Mouse (Mus musculus) midbrain, embryonic 16.5 days (tissue): ENCODE data around the gene Tsen34. TPM values are rescaled to one million over a fixed set of nuclear protein-coding genes. Genes with fewer than 3 reads are reported as not detected.

Experiments used
- ATAC-seq: fragments of 200-750 bp; cut with Nextera tagmentation; 2 replicates; pipeline ENCODE4 v1.8.0; 2017; ENCODE audit warnings: moderate TSS enrichment
- H3K27ac ChIP-seq: fragments of 300-500 bp; sonication (generic); 2 replicates; pipeline ENCODE4 v1.5.1; 2014; ENCODE audit warnings: mild to moderate bottlenecking, low read length, mixed read lengths
- H3K27me3 ChIP-seq: fragments of 300-500 bp; sonication (generic); 2 replicates; pipeline ENCODE4 v1.6.1; 2014; ENCODE audit warnings: low read depth, low read length, mixed read lengths; ENCODE audit not compliant: control insufficient read depth, insufficient read depth
- H3K36me3 ChIP-seq: fragments of 300-500 bp; sonication (generic); 2 replicates; pipeline ENCODE4 v1.6.1; 2014; ENCODE audit warnings: mild to moderate bottlenecking, low read length, moderate library complexity, mixed read lengths; ENCODE audit not compliant: control insufficient read depth, insufficient read depth
- H3K4me1 ChIP-seq: fragments of 300-500 bp; sonication (generic); 2 replicates; pipeline ENCODE4 v1.6.1; 2014; ENCODE audit warnings: mild to moderate bottlenecking, low read length, mixed read lengths; ENCODE audit not compliant: control insufficient read depth, insufficient read depth
- H3K4me2 ChIP-seq: fragments of 300-500 bp; sonication (generic); 2 replicates; pipeline ENCODE4 v1.6.1; 2014; ENCODE audit warnings: mild to moderate bottlenecking, low read length, mixed read lengths
- H3K4me3 ChIP-seq: fragments of 300-500 bp; sonication (generic); 2 replicates; pipeline ENCODE4 v1.5.1; 2014; ENCODE audit warnings: low read depth, mild to moderate bottlenecking, low read length, moderate library complexity, mixed read lengths
- H3K9ac ChIP-seq: fragments of 300-500 bp; sonication (generic); 2 replicates; pipeline ENCODE4 v1.6.1; 2014; ENCODE audit warnings: low read depth, low read length, mixed read lengths
- H3K9me3 ChIP-seq: fragments of 300-500 bp; sonication (generic); replicated peaks from 2 replicates; pipeline ENCODE4 v1.6.1; 2014; ENCODE audit warnings: mild to moderate bottlenecking, low read length, mixed read lengths; ENCODE audit not compliant: control insufficient read depth, poor library complexity, severe bottlenecking
- WGBS: fragments of 180-500 bp; shearing (Covaris S2); extraction: QIAGEN DNeasy Blood & Tissue Kit; methylation state at CpG from one replicate; pipeline ENCODE4 v1.1.7; 2014; 5-methylcytosine and 5-hydroxymethylcytosine counted together
- polyA plus RNA-seq: library from polyadenylated mRNA; unstranded; fragments of >200 nt; fragmentation: Nextera tagmentation; extraction: Ambion mirVana; gene quantifications from 2 replicates; pipeline ENCODE4 v1.2.1, GENCODE M21; 2015

The Tsen34 gene
- polyA plus RNA-seq, 1 experiment from 2014 or later, result 285 TPM

DNA sequence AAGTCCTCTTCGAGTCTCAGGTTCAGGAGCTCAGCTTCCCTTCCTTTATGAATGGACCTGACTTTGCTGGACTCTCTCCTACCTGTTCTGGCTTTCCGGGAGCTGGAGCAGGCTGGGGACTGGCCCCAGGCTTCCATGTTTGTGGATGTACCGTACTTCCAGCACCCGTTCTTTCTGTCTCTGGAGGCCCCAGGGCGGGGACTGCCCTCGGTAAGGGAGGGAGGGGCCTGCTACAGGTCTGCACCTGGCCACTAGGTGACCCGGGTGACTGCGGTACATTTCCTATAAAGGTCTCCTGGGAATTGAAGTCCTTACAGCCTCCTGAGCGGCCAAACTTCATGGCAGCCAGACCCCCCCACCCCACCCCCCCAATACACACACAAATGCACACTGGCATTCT, 15.3 kb upstream of the Tsen34 start, which contains the start of gene Tmc4:
Tmc4 (minus strand) TSS at position 212 of the 400 bp plus-strand sequence.
- Histone ChIP-seq H3K4me2 (no peak within 1 kb of the TSS), H3K27me3 (no peaks in the 10 kb centered on the region), H3K27ac (no peak within 1 kb of the TSS), H3K9ac (no peak within 1 kb of the TSS), H3K4me1 (no peaks in the 10 kb centered on the region), H3K36me3 (0 out of 2 replicates have a peak, but pooled peaks cover 7% of the 10 kb centered on the region), H3K9me3 (no peaks in the 10 kb centered on the region), H3K4me3 (no peak within 1 kb of the TSS)
- WGBS, result 68% methylated on average over 9 of the region's 9 CpGs
- no peak for ATAC-seq

DNA sequence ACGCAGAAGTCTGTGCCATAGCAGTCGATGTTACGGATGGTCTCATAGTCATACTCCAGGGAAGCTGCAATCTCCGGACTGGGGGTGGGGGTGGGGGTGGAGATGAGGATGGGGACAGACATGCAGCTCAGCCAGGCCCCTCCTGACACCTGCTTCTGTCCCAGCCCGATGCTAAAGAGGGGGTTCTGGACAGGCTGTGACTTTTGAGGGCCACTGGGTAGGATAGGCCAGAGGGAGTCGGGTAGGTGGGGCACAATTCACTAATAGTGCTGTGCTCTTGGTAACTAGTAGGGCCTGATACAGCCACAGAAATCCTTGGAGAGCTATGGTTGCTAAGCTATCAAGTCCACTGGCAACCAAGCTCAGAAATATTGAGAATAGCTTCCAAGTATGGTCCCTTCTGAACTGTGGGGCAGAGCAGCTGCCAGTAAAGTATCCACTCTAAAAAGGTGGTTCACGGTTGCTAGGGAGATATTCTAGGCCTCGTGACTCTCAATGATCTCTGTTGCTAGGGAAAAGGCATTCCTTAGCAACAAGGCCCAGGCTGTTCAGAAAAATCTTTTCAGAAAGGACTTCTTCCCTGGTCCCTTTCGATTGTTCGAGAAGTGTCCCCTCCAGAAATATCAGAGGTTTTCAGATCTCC, 8.6 kb upstream of the Tsen34 start:
- H3K4me3 ChIP-seq, result no peak overlapping the region
- no peak overlapping the region; the same call in 1 of the 2 replicates for H3K9ac ChIP-seq

GRCm38 (mm10) chr7:3684698-3685097, 8.0 kb upstream of the Tsen34 start:
- ATAC-seq, result peak; percentile 34
- peak overlapping the region; percentile 4; the same call in 1 of the 2 replicates for H3K4me2 ChIP-seq
- H3K27ac ChIP-seq, result peak overlapping the region; percentile 87
- WGBS, result 60% methylated on average over 8 of the region's 8 CpGs
- no peaks in the 10 kb centered on the region for H3K27me3 ChIP-seq
- peaks cover 21% of the 10 kb centered on the region for H3K36me3 ChIP-seq
- H3K9me3 ChIP-seq, result no peaks in the 10 kb centered on the region
- H3K9ac ChIP-seq, result peak overlapping the region; percentile 48
- H3K4me3 ChIP-seq, result no peak overlapping the region
- peaks cover 22% of the 10 kb centered on the region for H3K4me1 ChIP-seq

More for the DNA sequence above, 8.6 kb upstream of the Tsen34 start:
- ATAC-seq, result peak; percentile 89
- WGBS, result 40% methylated on average over 10 of the region's 10 CpGs
- H3K27ac ChIP-seq, result peak overlapping the region; percentile 87
- peaks cover 22% of the 10 kb centered on the region for H3K4me1 ChIP-seq
- no peaks in the 10 kb centered on the region for H3K27me3 ChIP-seq
- peak overlapping the region; percentile 4; the same call in 1 of the 2 replicates for H3K4me2 ChIP-seq
- peaks cover 21% of the 10 kb centered on the region for H3K36me3 ChIP-seq
- no peaks in the 10 kb centered on the region for H3K9me3 ChIP-seq

- H3K9ac ChIP-seq, result no peak overlapping the region
- peaks cover 22% of the 10 kb centered on the region for H3K4me1 ChIP-seq
- H3K36me3 ChIP-seq, result peaks cover 21% of the 10 kb centered on the region
- no peak overlapping the region for H3K4me2 ChIP-seq
- no peak for ATAC-seq
- H3K27ac ChIP-seq, result peak overlapping the region; percentile 87
- H3K4me3 ChIP-seq, result no peak overlapping the region
- no peaks in the 10 kb centered on the region for H3K9me3 ChIP-seq
- H3K27me3 ChIP-seq, result no peaks in the 10 kb centered on the region
- WGBS, result 83% methylated on average over 31 of the region's 31 CpGs
These were observed 7.1 kb upstream of the Tsen34 start for GRCm38 (mm10) chr7:3685400-3686187.

GRCm38 (mm10) chr7:3691919-3692318, 744 bp upstream of the Tsen34 start:
- Histone ChIP-seq H3K27ac (peak overlapping the region; percentile 96), H3K4me2 (peak overlapping the region; percentile 86), H3K4me3 (peak overlapping the region; percentile 85), H3K4me1 (peaks cover 27% of the 10 kb centered on the region), H3K36me3 (peaks cover 13% of the 10 kb centered on the region; the same call in 1 of the 2 replicates), H3K9ac (peak overlapping the region; percentile 99), H3K27me3 (no peaks in the 10 kb centered on the region), H3K9me3 (no peaks in the 10 kb centered on the region)
- ATAC-seq, result no peak
- WGBS, result 44% methylated on average over 3 of the region's 3 CpGs

DNA sequence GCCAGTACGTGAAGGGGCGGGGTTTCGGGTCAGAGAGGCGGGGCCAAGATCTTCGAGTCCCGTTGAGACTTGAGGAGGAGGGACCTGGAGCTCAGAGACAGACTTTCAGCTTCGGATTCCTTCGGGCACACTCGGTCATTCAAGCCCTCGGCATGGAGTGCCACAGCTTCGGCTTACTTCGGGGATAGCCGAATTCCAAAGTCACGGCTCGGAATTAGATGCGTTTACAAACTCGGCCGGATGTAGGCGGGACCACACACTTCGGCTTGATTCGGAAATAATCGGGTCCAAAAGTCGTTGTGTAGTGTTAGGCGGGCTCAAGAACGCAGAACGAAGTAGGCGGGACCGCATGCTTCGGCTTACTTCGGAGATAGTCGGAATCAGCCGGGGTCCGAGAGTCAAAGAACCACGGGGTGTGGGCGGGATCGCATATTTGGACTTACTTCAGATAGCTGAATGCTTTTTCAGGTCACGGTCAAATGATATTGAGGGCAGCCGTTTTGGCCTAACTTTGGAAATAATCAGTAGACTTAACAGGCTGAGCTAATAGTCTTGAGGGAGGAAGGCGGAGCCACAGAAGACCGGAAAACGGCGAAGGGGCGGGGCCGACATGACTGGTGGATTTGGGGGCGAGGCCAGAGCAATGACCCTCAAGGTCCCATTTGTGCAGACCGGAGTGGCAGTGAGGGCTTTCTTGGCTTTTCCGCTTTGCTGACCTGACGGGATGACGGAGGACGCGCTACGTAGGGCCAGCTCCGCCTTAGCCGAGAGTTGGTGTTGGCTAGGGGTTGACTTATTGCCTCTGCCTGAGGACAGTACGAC, 535 bp downstream of the Tsen34 start, which contains the start of gene Mboat7:
Mboat7 (minus strand) TSS at position 537 of the 822 bp plus-strand sequence.
- ATAC-seq, result peak; percentile 94
- no peaks in the 10 kb centered on the region for H3K9me3 ChIP-seq
- H3K27me3 ChIP-seq, result no peaks in the 10 kb centered on the region
- under 1% methylated on average over 55 of the region's 55 CpGs for WGBS
- peaks cover 32% of the 10 kb centered on the region for H3K4me1 ChIP-seq
- H3K9ac ChIP-seq, result peak within 1 kb of the TSS; percentile 99
- peak within 1 kb of the TSS; percentile 85 for H3K4me3 ChIP-seq
- H3K4me2 ChIP-seq, result peak within 1 kb of the TSS; percentile 86
- peak within 1 kb of the TSS; percentile 96 for H3K27ac ChIP-seq
- peaks cover 17% of the 10 kb centered on the region for H3K36me3 ChIP-seq

- Histone ChIP-seq H3K4me1 (peaks cover 32% of the 10 kb centered on the region), H3K4me2 (peak overlapping the region; percentile 86), H3K27ac (peak overlapping the region; percentile 96), H3K4me3 (peak overlapping the region; percentile 85), H3K36me3 (peaks cover 17% of the 10 kb centered on the region), H3K27me3 (no peaks in the 10 kb centered on the region), H3K9me3 (no peaks in the 10 kb centered on the region), H3K9ac (peak overlapping the region; percentile 69)
- WGBS, result under 1% methylated on average over 18 of the region's 18 CpGs
- no peak for ATAC-seq
These were observed 1.1 kb downstream of the Tsen34 start for GRCm38 (mm10) chr7:3693809-3694075.

DNA sequence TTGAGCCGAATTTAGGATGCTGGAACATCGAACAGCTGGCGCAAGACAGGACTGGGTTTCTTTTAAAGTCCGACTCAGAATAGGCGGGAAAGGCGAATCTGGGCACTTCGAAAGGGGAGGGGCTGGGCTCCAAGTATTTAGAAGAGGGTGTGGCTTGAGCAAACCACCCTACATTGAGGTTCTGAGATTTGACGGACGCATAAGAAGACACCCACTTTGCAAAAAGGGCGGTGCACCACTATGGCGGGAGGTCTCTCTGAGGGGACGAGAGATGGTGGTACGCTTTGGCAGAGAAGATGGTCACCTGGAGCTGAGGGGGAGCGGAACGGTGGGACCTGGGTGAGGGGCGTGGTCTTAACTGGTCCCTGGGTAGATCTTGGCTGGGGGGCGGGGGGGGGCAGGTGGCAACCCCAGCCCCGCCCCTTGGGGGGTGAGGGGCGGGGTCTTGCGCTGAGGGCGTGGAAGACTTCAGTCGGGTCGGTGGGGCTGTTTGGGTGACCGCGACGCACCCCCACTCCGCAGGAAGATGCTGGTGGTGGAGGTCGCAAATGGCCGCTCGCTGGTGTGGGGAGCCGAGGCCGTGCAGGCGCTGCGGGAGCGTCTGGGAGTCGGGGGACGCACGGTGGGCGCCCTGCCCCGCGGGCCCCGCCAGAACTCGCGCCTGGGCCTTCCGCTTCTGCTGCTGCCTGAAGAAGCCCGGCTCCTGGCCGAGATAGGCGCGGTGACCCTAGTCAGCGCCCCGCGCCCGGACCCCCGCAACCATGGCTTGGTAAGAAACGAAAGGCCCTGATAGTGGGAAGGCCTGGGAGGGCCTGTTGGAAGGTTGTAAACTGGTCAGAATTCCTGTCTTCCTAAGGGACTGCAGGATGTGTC, 1.6 kb downstream of the Tsen34 start:
- peak; percentile 31 for ATAC-seq
- Histone ChIP-seq H3K27me3 (no peaks in the 10 kb centered on the region), H3K36me3 (peaks cover 20% of the 10 kb centered on the region), H3K4me1 (peaks cover 32% of the 10 kb centered on the region), H3K4me3 (peak overlapping the region; percentile 85), H3K4me2 (peak overlapping the region; percentile 86), H3K9me3 (no peaks in the 10 kb centered on the region), H3K9ac (peak overlapping the region; percentile 69), H3K27ac (peak overlapping the region; percentile 96)
- 0% methylated on average over 42 of the region's 55 CpGs for WGBS
